Mouse (Mus musculus) inflammation-experienced regulatory T-cells, adult 6 months (primary cell): Measurements from ENCODE around the gene Slc9a9. TPM values are rescaled to one million over a fixed set of nuclear protein-coding genes. Genes with fewer than 3 reads are reported as not detected.

ENCODE experiments used
- ATAC-seq: one replicate; pipeline ENCODE4 v1.8.0; 2017
- polyA plus RNA-seq, 3 experiments: library from polyadenylated mRNA; unstranded; fragments of 100-300 nt; shearing (Covaris generic); gene quantifications; one replicate each; pipeline ENCODE4 v1.2.1; 2017

Gene Slc9a9
- polyA plus RNA-seq, 3 experiments from 2014 or later, result 36.4 to 65.4 (median 52.3) TPM

GRCm38 (mm10) chr9:94685640-94686039 lies 15.9 kb downstream of the Slc9a9 start:
- no peak for ATAC-seq

DNA sequence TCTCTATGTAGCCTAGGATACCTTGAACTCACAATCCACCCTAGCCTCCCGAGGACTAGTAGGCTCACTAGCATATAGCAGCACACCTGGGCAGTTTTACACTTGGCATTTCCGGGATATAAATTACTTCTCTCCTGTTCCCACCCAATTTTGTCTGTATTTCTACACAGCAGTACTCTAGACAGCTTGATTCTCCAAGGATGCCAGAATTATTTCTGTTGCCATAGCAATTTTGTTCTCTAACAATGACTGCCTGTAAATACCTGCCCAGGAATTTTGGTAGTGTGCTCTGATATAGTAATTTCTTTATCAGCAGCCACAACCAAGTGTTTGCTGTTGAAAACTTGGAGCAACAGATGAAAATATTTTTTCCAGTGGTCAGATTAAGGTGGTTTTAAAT lies 16.7 kb downstream of the Slc9a9 start:
- no peak for ATAC-seq

DNA sequence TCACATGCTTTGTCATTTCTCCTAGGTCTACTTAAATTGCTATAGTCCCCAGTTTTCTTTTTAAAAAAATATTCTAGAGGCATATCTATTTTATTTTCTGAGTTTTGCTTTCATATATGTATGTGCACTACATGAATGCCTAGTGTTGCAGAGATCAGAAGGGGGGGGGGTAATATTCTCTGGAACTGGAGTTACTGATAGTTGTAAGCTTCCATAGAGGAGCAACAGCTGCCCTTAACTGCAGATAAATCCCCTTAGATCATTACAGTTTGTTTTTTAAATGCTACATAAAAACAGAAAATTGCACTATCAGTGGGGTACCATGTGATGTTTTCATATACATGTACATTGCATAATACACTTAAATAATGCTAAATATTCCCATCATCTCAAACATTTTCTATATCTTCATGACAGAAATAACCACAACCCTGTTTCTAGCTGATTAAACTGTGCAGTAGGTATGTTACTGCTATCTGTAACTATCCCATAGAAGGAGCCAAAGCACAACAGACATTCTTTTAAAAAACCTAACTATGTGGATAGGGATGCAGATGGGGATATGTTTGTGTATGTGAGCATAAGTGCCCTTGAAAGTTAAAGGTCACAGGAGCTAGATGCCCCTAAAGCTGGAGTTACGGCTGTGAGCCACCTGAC lies 17.6 kb downstream of the Slc9a9 start:
- no peak for ATAC-seq

GRCm38 (mm10) chr9:94691311-94692087 lies 21.8 kb downstream of the Slc9a9 start:
- ATAC-seq, result peak; percentile 93

- ATAC-seq, result no peak
These were observed 22.4 kb downstream of the Slc9a9 start for GRCm38 (mm10) chr9:94692122-94692521.

- ATAC-seq, result no peak
These were observed 24.5 kb downstream of the Slc9a9 start for GRCm38 (mm10) chr9:94694243-94694642.

DNA sequence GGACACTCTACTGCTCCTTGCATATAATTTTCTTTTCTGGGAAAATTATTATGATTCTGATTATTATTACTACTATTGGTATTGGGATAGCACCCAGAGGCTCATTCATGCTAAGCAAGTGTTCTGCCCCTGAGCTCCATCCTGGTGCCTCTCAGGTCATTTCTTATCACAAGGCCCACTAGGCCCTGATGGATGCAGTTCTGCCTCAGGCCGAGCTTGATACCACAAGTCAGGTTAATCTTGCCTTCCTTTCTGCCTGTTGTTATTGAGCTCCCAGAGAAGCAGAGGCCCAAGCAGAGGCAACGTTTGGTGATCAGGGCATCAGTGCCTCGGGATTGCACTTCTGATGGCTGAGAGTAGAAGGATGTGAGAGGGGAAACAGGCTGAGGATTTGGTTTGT lies 25.3 kb downstream of the Slc9a9 start:
- ATAC-seq, result no peak

- no peak for ATAC-seq
These were observed 26.9 kb downstream of the Slc9a9 start for GRCm38 (mm10) chr9:94696539-94697079.

DNA sequence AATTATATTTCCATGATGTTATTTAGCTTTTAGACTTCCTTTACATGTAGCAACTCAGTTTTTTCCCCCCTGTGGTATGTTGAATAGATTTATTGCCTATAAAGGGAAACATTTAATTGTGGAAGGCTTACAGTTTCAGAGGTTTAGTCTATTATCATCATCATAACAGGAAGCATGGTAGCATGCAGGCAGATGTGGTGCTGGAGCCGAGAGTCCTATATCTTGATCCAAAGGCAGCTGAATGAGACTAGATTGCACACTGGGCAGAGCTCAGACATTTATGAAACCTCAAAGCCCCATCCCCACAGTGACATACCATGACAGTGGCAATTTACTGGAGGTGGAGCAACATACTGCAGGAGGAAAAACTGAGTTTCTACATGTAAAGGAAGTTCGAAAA lies 28.5 kb downstream of the Slc9a9 start:
- ATAC-seq, result peak; percentile 57

- no peak for ATAC-seq
These were observed 30.8 kb downstream of the Slc9a9 start for GRCm38 (mm10) chr9:94700549-94700948.

DNA sequence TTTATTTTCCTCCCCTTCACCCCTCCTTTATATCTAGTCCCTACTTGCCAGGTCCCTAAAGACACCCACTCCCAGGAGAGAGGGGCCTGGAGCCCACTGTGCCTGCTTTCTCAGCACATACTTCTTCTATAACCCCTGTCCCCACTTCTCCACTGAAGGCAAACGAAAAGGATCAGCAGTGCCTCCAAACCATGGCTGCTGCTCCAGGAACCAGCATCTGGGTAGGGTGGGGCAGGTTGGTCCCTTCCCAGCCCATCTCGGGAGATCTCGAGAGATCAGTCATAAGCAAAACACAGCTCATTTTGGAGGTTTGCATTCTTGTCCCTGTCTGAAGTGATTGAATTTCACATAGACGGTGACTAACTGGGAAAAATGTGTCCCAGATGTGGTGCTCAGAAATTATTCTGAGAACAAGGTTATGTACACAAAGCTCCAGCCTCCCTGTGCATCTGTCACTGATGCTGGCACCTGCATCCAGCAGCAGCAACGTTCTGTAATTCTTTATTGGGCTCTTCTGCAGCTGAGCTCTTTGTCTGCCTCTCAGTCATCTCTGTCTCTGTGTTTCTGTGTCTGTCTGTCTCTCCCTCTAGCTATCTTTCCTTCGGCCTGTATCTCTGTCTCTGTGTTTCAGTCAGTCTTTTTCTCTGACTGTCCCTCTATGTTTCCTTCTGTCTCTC lies 31.6 kb downstream of the Slc9a9 start:
- no peak for ATAC-seq

DNA sequence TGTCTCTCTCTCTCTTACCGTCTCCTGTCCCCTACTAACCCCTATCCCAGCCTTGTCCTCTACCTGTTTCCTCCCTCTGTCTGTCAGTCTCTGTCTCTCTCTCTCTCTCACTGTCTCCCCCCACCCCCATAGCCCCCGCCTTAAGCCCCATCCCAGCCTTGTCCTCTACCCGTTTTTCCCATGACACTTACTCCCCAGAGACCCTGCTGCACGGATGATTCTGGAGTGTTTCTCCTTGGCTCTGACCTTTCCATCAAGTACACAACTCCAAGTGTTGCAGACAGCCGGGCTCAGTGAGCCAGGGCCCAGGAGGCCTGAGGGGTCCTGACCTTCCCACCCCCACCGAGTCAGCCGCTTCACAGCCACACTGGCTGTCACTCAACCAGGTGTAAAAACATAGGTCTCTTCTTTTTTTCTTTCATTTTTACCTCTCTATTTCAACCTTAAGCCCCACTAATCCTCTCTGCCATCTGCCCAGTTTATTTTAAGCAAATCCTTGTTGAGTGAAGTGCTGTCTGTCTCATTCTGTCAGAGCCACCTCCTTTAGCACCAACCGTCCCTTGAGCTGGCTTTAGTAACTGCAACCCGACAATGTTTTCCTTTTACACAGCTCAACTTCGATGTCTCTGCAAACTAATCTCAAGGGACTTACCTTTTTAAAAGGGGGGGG lies 32.4 kb downstream of the Slc9a9 start:
- no peak for ATAC-seq

DNA sequence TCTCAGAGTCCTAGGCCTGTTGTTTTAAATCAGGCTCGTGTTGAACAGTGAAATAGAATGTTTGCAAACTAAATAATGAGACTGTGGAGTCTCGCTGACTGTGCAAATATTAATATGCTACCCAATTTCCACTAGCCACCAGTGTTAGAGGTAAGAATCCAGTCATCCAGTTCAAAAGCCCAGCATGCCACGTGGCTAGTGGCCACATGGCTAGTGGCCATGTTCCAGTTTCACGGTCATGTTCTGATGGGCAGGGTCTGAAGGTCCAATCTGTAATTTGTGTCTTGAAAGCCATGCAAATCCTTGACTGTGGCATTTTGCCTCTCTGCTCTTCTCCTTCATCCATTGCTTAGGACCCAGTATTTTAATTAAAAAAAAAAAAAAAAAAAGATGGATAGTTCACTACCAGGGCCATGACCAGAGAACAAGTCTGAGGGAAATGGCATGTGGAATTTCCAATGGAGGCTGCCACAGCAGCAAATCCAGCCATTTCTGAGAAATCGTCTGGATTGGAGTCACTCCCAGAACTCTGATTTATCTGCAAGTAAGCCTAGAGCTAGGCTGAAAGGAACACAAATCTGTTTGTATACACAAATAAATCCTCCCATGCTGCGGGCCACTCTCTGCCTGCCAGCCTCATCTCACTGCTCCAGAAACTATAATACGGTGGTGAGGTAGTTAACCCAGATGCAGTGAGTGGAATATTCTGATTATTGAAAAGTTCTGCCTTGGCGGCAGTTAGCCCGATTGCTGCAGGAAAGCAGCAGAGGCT lies 35.5 kb downstream of the Slc9a9 start:
- ATAC-seq, result no peak

DNA sequence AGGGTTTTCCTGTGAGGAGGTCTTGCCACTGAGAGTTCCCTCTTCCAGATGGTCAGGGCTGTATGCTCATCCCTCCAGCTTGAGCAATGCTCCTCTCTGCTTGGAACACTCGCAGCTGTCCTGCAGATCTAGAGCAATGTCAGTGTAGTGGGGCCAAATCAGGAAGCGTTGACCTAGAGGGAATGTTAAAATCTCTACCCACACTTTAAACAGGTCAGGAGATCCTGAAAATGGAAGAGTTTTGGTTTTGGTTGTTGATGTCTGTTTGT lies 36.0 kb downstream of the Slc9a9 start:
- ATAC-seq, result no peak

DNA sequence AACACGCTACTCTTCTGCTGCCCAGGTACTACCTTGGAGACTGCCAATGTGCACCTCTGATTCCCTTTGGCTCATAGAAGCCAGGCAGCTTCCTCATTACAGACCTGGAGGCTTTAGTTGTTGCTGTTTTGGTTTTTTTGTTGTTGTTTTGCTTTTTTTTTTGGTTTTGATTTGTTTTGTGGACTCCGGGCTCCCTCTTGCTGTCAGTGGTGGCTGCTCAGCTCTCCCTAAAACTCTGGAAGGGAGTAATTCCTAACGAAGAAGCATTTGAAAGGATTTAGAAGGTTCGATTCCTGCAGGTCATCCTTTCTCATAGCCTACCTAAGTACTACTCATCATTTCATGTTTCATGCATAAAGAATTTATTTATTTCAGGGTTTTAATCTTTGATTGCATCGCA lies 42.4 kb downstream of the Slc9a9 start:
- no peak for ATAC-seq

- no peak for ATAC-seq
These were observed 47.0 kb downstream of the Slc9a9 start for GRCm38 (mm10) chr9:94716695-94717094.

- no peak for ATAC-seq
These were observed 53.9 kb downstream of the Slc9a9 start for GRCm38 (mm10) chr9:94723631-94724030.

- no peak for ATAC-seq
These were observed 55.4 kb downstream of the Slc9a9 start for GRCm38 (mm10) chr9:94725121-94725520.

DNA sequence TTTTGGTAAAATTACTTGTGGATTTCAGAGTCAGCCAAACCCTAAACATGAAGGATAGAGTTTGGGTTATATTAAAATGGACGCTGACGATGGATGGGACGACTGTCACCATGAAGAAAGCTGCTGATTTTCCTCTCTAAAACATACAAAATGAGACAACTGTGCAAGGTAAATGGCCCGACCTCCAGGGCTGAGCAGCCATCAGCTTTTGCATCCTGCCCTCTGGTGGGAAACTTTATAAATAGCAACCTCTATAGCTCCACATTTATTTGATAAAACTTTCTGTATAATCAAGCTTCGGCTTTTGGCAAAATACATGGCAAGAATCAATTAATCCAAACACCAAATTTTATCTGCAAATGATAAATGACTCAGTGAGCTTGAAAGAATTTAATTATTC lies 57.7 kb downstream of the Slc9a9 start:
- ATAC-seq, result peak; percentile 85

DNA sequence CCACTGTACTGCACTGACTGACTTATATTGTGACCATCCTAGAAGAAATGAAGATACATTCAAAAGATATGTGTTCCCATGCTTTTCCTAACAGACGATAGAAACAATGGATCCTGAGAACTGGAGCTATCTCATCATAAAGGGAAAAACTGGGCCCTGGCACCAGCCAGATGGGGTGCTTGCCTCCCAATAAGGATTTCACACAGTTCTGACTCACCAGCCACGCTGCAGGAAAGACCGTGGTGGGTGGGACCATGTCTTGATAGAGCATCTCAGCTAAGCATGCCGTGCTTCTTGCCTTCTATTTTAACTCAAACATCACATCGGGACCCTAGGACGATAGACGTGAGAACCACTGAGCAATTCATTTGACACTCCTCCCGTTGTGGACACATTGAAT lies 60.7 kb downstream of the Slc9a9 start:
- ATAC-seq, result no peak

- no peak for ATAC-seq
These were observed 62.4 kb downstream of the Slc9a9 start for GRCm38 (mm10) chr9:94732136-94732535.

DNA sequence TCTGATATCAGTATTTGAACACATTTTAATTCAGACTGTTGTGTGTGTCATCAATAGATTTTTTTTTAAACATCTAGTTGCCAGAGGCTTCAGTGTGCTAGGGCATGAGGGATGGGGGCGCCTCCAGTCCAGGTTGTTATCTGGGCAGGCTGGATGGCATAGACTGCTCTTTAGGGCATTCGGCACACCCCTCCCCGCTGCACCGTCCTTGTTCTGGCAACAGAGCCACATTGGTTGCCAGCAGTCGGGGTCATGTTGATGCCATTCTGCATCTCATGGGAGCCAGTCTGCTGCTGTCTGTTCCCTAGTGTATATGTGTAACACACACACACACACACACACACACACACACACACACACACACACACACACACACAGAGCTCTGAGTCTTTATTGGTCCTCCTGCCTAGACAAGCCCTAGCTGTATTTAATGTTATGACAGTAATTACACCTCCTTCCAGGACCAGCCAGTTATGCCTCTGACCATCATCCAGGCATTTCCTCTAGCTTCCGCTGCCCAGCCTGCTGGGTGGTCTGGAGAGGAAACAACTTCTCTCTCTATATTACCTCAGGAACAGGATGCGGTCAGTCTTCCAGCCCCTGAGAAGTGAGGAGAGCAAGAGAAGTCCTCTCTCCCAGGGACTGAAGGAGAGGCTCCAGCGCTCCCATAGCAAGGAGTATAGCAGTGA lies 63.0 kb downstream of the Slc9a9 start:
- no peak for ATAC-seq
